ENCODE assay signal across 21 mouse cellular contexts in the genomic region with DNA sequence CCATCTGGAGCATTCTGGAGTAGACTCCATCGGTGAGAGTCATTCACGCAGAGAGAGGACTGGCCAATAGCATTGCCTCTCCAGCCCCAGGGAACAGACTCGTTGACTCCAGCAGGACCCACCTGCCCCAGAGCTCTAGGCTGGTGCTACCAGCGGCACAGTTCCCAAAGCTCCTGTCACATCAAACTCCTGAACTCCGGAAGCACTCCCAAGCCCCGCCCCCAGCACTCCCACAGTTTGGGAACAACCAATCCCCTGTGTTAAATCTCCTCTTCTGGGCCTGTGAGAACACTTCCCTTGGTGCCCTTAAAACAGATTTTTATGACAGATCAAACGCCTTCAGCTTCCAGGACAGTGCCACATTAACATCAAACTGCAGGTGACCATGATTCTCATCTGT.
DNase-seq lines count a peak whose midpoint lies in the region; TF ChIP-seq lines count a peak whose summit lies in the region.
"Had no signal": no experiment of that assay in that cellular context is flagged by ENCODE, and none has a peak within 500 bp of the region (broad histone marks: within the 10 kb centered on the region; RNA-seq: fewer than 3 reads in every experiment).

No protein-coding gene starts in this region.

- H3K9me3 ChIP-seq in embryonic facial prominence, embryonic 10.5 days = no peaks in the 10 kb centered on the region
- H3K9me3 ChIP-seq: embryonic facial prominence, embryonic 13.5 days; embryonic facial prominence, embryonic 15.5 days; forebrain, embryonic 10.5 days; forebrain, embryonic 12.5 days had no signal

- 66% methylated on average over 7 of the region's 7 CpGs for WGBS in embryonic facial prominence, embryonic 10.5 days

- peak overlapping the region; percentile 56 for H3K4me3 ChIP-seq in testis, adult 2 months (ENCODE audit: control insufficient read depth, low read depth, low read length)
- H3K4me3 ChIP-seq in embryonic facial prominence, embryonic 10.5 days = no peak overlapping the region
- H3K4me3 ChIP-seq: embryonic facial prominence, embryonic 13.5 days; embryonic facial prominence, embryonic 15.5 days; erythroblast, embryonic 14.5 days; forebrain, embryonic 10.5 days; forebrain, embryonic 12.5 days had no signal

- peaks cover 2% of the 10 kb centered on the region; the same call in 1 of the 2 replicates for H3K4me1 ChIP-seq in testis, adult 2 months (ENCODE audit: control insufficient read depth, insufficient read depth, low read length)
- H3K4me1 ChIP-seq in embryonic facial prominence, embryonic 10.5 days = peaks cover 47% of the 10 kb centered on the region
- H3K4me1 ChIP-seq: forebrain, embryonic 12.5 days had no signal

- DNase-seq in testis, postnatal 14 days (ENCODE audit: low spot score) = no peak
- peak; percentile 68 for DNase-seq in R1 (ENCODE audit: low read depth, low spot score)
- DNase-seq in embryonic facial prominence, embryonic 10.5 days (ENCODE audit: low spot score) = no peak
- no peak for DNase-seq in right cerebral cortex, postnatal 4 days
- DNase-seq in spleen, postnatal 36 days (ENCODE audit: low spot score in 2 of 2) = no peak
- DNase-seq: adrenal gland, adult 8-10 months; adrenal gland, postnatal 14 days; adrenal gland, postnatal 36 days; cerebellum, adult 11-12 months; cerebellum, adult 2 months; cerebellum, adult 9-10 months; cerebellum, postnatal 10 days; cerebellum, postnatal 25 days had no signal

- H3K27ac ChIP-seq in testis, adult 2 months (ENCODE audit: control insufficient read depth, insufficient read depth, low read depth, low read length) = no peak overlapping the region
- H3K27ac ChIP-seq in embryonic facial prominence, embryonic 10.5 days (replicated peaks) = 0 out of 2 replicates have a peak overlapping the region, but pooled peaks have one; percentile 3
- H3K27ac ChIP-seq: embryonic facial prominence, embryonic 13.5 days; embryonic facial prominence, embryonic 15.5 days; forebrain, embryonic 10.5 days; forebrain, embryonic 12.5 days had no signal

- no peaks in the 10 kb centered on the region for H3K27me3 ChIP-seq in testis, adult 2 months (ENCODE audit: control insufficient read depth, insufficient read depth, low read length)
- H3K27me3 ChIP-seq in embryonic facial prominence, embryonic 10.5 days (replicated peaks; ENCODE audit: low read depth, poor library complexity, severe bottlenecking) = peaks cover 13% of the 10 kb centered on the region; the same call in 1 of the 2 replicates
- H3K27me3 ChIP-seq: embryonic facial prominence, embryonic 13.5 days; embryonic facial prominence, embryonic 15.5 days; forebrain, embryonic 12.5 days; Patski had no signal

- no peak for TF ChIP-seq CTCF in testis, adult 2 months (IDR thresholded peaks at IDR 0.05; ENCODE audit: control insufficient read depth, insufficient read depth, insufficient replicate concordance, low read depth, low read length)

- H3K36me3 ChIP-seq in testis, adult 2 months (ENCODE audit: control insufficient read depth, insufficient read depth, low read length) = no peaks in the 10 kb centered on the region
- no peaks in the 10 kb centered on the region for H3K36me3 ChIP-seq in embryonic facial prominence, embryonic 10.5 days (replicated peaks)
- H3K36me3 ChIP-seq: embryonic facial prominence, embryonic 13.5 days; embryonic facial prominence, embryonic 15.5 days; forebrain, embryonic 10.5 days; forebrain, embryonic 12.5 days; G1E had no signal

- TF ChIP-seq POLR2A in testis, adult 2 months (IDR thresholded peaks at IDR 0.05; ENCODE audit: control insufficient read depth, low read depth, low read length) = no peak
